Mouse (Mus musculus) ZHBTc4 (cell line): ENCODE results near the gene Iqschfp.

Source experiments
- DNase-seq: peaks from one replicate; pipeline ENCODE4 v3.0.0-alpha.2; 2011; ENCODE audit warnings: low read depth, low spot score

The Iqschfp gene

DNA sequence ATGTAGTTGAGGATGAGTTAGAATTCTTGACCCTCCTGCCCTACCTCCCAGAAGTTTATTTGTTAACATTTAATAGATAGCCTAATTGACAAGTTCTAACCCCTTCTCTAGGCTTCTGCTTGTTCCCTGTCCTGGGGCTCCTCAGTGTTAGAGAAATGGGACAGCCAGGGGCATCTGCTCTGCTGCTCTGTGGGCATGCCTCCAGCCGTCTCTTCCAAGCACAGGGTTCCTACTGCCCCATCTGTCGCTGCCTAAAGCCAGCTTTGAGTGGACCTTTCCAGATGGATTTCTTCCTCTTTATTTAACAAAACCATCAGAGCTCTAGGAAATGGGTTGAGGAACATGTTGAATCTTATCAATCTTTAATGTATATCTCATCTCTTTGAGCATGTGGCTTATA is 529.8 kb downstream of the Iqschfp start:
- no peak for DNase-seq

DNA sequence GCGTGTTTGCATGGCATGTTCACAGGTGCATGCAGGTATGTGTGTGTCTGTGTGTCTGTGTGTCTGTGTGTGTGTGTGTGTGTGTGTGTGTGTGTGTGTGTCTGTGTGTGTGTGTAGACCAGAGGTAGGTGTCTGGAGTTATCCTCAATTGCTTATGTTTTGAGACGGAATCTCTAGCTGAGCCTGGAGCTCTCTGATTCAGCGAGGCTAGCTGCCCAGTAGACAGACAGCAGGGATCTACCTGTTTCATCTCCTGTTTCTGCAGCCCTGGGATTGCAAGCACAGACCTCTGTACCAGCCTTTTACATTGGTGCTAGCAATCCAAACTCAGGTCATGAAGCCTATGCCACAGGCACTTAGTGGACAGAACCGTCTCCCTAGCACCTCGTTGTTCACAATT is 536.0 kb downstream of the Iqschfp start:
- DNase-seq: no peak

GRCm38 (mm10) chr3:68434435-68434834 is 542.4 kb downstream of the Iqschfp start:
- no peak for DNase-seq

DNA sequence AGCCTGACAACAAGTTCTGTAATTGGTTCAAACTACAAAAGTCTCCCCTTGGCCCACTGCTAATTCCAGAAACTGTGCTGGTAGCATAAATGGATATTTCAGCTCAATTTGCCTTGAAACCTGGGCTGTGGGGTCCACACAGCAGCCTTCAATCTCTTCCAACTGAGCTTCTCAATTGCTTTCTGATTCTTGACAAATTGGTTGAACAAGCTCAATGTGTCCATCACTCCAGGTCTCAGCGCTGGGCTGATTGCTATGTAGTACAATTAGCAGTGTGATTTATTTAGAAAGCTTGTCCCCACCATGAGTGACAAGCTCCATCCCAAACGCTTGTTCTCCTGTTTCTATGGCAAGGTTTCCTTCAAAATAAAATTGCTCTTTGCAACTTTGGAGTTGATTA is 542.9 kb downstream of the Iqschfp start:
- DNase-seq: no peak

GRCm38 (mm10) chr3:68448480-68448879 is 556.4 kb downstream of the Iqschfp start:
- DNase-seq: no peak

DNA sequence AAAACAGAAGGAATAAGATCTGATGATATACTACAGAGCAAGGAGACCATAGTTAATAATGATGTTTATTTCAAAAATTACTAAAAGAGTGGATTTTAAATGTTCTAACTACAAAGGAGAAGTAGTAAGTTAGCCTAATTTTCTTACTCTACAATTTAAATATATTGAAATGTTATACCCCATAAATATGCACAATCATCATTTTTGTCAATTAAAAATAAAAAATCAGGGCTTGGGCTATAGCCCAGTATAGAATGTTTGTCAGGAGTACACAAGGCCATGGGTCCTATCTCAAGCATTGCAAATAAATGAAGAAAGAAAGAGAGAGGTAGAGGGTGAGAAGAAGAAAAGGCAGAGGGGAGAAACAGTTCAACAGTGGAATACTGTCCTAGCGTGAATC is 559.6 kb downstream of the Iqschfp start:
- DNase-seq: no peak

DNA sequence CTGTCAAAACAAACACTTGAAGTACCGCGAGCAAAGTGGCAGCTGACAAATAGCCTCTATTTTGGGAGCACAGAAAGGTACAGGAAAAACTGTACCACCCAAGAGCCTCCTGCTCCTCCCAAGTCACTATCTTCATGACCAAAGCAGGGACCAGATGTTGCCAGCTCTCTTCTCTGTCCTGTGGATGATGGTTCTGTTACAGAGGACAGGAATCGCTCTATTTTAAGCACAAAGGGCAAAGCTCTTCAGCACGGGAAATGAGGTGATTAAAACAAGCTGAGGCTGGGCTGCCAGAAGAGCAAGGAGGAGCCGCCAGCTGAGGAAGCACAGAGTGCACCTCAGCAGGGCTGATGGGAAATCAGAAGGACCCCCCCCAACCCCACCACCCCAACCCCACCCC is 561.2 kb downstream of the Iqschfp start:
- no peak for DNase-seq

GRCm38 (mm10) chr3:68453719-68454455 is 561.9 kb downstream of the Iqschfp start:
- DNase-seq: no peak

GRCm38 (mm10) chr3:68466643-68467042 is 574.6 kb downstream of the Iqschfp start:
- no peak for DNase-seq

DNA sequence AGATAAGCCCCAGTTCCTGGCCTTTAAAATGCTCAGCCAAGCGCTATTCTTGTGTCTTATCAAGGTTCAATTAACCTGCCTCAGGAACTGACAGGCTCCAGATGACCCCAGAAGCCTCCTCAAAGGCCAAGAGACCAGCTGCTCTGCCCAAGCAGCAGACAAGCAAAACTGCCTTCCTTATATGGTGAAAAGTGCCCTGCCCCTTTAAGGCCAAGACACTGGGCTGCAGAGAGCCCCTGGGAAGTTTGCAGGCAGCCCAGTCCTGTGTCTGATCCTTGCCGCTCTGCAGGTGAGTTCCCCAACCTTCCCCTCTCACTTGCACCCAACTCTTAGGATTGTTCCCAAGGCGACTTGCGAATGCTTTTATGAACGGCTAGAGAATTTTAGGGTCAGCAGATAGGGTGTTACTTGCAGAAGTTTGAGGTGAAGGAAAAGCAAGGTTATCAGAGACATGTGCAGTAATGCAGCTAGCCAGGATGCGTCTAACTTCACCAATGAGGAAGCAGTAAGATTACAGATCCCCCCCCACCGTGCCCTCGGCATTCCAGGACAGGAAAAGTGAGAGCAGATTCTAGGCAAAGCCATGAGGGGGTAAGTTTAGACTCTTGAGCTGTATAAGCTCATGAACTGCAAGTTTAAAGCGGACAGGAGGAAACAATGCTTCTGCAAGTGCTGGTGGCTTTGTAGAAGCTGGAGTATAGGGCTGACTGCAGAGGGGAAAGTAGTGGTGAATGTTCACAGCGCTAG is 576.1 kb downstream of the Iqschfp start:
- DNase-seq: peak; percentile 50

DNA sequence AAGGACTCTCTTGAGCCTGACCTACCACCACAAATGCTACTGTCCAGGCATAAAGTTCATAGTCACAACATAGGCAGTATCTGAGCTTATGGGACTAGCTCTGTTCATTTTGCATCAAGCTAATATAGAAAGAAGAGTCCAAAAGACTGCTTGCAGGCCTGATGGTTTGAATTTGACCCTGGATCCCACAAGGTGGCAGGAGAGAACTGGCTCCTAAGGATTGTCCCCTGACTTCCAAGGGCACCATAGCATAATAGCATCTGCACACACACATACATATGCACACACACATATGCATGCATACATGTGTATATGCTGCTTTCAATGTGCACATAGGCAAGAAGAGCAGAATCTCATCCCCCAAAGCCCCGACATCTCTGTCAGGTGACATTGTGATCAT is 577.6 kb downstream of the Iqschfp start:
- DNase-seq: no peak

DNA sequence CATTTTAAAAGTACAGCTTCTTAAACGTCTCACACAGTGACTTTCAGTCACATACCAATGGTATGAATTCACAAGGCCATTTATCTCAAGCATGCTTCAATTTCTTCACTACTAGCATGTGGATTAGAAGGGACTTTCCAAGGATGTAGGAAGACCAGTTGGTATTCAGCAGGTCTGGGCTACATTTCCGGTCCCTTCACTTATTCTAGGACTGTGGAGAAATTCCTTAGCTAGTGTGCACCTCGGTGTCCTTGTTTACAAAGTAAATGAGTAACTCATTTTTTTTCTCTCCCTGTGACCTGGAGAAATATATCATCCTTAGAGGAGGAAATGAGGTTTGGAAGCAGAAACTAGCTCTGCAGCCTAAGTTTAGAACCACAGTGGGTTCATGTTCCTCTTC is 578.0 kb downstream of the Iqschfp start:
- no peak for DNase-seq

DNA sequence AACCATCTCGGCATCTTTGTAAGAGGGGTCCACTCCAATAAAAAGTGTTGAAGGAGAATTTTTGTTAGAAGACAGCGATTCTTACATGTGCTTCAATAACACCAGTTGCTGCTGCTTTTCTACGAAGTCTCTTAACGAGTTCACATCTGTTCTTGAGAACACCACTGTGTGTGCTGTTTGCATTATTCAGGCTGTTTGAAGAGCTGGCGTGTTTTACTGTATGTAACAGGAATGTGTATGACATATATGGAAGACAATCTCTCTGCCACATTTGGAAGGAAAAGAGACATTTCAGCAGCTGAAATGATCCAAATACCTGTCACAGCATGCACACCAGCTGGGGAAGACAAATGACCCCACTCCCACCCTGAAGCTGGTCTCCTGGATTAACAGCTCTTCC is 578.6 kb downstream of the Iqschfp start:
- DNase-seq: no peak

DNA sequence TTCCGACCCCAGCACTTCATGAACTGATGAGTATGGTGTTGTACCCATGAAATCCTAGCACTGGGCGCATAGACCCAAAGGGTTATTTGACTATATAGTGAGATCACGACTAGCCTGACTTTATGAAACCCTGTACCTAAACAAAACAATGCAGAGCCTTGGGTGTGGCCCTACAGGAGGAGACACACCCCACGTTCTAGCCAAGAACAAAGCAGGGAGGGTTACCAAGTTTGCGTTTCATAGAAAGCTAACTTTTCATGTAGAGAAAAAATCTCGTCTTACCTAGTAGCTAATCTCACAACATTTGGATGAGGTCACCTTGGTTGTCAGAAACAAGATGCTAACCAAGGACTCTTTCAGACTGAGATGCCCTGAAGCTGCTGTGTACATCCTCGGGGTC is 584.3 kb downstream of the Iqschfp start:
- DNase-seq: peak; percentile 57

DNA sequence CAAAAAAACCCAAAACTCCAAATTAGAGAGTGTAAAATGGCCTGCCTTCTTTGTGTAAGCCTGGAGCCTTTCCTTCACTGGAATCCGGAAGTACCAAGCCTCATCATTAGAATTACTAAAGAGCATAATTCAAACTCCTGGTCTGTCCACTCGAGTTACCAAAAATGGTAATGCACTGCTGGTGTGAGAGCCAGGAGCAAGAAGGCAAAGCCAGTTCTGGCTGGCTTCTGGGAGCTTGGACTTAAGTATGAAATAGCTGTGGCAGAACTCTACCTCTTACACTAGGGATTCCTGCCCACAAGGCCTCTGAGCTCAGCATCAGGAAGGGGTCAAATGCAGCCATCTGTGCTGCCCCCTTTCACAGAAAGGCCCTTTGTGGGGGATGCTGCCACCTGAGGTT is 585.4 kb downstream of the Iqschfp start:
- peak; percentile 62 for DNase-seq

GRCm38 (mm10) chr3:68479266-68479665 is 587.2 kb downstream of the Iqschfp start:
- DNase-seq: no peak

DNA sequence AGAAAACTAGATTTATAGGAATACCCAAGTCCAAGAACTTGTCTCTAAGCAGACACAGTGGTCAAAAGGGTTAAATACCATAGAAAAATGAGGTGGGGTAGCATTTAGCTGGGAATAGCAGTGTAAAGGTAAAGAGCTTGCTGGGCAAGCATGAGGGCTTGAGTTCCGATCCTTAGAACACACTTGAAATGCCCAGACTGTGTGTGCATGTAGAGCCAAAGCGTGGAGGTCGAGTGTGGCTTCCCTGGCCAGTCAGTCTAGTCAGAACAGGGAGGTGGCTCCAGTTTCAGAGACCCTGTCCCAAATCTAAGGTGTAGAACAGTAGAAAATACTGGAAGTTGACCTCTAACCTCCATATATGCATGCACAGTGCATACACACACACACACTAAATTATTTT is 591.5 kb downstream of the Iqschfp start:
- no peak for DNase-seq

DNA sequence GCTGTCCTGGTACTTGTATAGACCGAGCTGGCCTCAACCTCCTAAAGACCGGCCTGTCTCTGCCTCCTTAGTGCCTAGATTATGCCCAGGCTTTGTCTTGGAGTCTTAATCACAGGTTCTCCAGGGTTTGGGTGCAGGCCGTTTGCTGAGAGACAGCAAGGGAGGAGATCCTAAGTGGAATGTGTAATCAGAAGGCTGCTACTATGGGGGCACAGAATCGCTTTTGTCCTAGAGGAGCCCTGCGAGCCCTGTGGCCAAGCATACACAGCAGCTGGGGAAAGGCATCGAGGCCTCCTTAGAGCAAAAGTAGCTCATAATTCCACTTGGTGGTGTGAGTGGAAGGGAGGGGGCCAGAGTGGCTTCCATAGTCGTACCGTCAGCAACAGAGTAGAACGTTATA is 592.0 kb downstream of the Iqschfp start:
- DNase-seq: no peak

- DNase-seq: no peak
Observed at GRCm38 (mm10) chr3:68484561-68484960, 592.5 kb downstream of the Iqschfp start.

DNA sequence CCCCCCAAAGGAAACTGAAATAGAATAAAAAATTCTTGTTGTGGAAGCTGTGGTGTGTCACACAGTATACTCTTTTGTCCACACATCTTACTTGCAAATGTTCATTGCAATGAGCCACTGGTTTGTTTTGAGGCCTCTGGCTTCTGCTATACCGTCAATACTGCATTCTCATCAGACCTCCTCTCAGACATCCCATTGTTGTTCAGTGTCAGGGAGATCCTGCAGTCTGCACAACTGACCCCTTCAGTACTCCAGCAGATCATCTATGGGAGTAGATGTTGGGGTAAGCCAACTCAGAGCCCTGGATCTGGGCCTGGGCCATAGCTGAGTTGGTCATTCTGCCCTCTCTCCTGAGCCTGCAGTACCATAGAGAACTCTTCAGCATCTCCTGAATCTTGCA is 595.6 kb downstream of the Iqschfp start:
- no peak for DNase-seq

GRCm38 (mm10) chr3:68488316-68488715 is 596.3 kb downstream of the Iqschfp start:
- peak; percentile 54 for DNase-seq

GRCm38 (mm10) chr3:68491516-68491915 is 599.5 kb downstream of the Iqschfp start:
- DNase-seq: no peak

- no peak for DNase-seq
Observed at GRCm38 (mm10) chr3:68492066-68492465, 600.0 kb downstream of the Iqschfp start.
